Mouse (Mus musculus): Measurements from ENCODE around the gene Mnat1. TPM values are rescaled to one million over a fixed set of nuclear protein-coding genes. Genes with fewer than 3 reads are reported as not detected.
"Not testable (repeated sequence)": the region's sequence is repeated elsewhere in the genome, so short reads cannot be mapped to it uniquely, and the experiment has no call there.

Mnat1 gene
- polyA plus RNA-seq, 1 experiment from 2014 or later: 26.7 TPM

- H3K9me3 ChIP-seq (replicated peaks; ENCODE audit: control insufficient read depth, low read length): no peaks in the 10 kb centered on the region
- WGBS: under 1% methylated on average over 64 of the region's 71 CpGs
- H3K4me3 ChIP-seq (ENCODE audit: low read depth, low read length): peak overlapping the region; percentile 66
- peak overlapping the region; percentile 98 for H3K4me2 ChIP-seq (ENCODE audit: low read length)
- peak; percentile 58 for DNase-seq (ENCODE audit: low spot score)
- H3K4me1 ChIP-seq (ENCODE audit: control insufficient read depth, insufficient read depth, low read length): peaks cover 12% of the 10 kb centered on the region
- peaks cover 14% of the 10 kb centered on the region for H3K27me3 ChIP-seq (replicated peaks; ENCODE audit: control insufficient read depth, insufficient read depth, low read length)
- H3K27ac ChIP-seq (ENCODE audit: low read depth, low read length): no peak overlapping the region
- peak; percentile 64 for ATAC-seq
- no peaks in the 10 kb centered on the region for H3K36me3 ChIP-seq (ENCODE audit: control insufficient read depth, insufficient read depth, low read length)
- peak overlapping the region; percentile 74 for H3K9ac ChIP-seq (ENCODE audit: low read length)
Measured at GRCm38 (mm10) chr12:73112326-73113087, 11.0 kb upstream of the Mnat1 start.

GRCm38 (mm10) chr12:73113196-73113595 lies 10.3 kb upstream of the Mnat1 start, which contains the start of gene Six4:
Gene Six4, minus strand, starts transcription at chr12:73113456.
- Histone ChIP-seq H3K9ac (ENCODE audit: low read length) (peak within 1 kb of the TSS; percentile 74), H3K4me3 (ENCODE audit: low read depth, low read length) (peak within 1 kb of the TSS; percentile 66), H3K36me3 (ENCODE audit: control insufficient read depth, insufficient read depth, low read length) (no peaks in the 10 kb centered on the region), H3K27ac (ENCODE audit: low read depth, low read length) (no peak within 1 kb of the TSS), H3K9me3 (replicated peaks; ENCODE audit: control insufficient read depth, low read length) (no peaks in the 10 kb centered on the region), H3K4me2 (ENCODE audit: low read length) (peak within 1 kb of the TSS; percentile 98), H3K27me3 (replicated peaks; ENCODE audit: control insufficient read depth, insufficient read depth, low read length) (peaks cover 14% of the 10 kb centered on the region), H3K4me1 (ENCODE audit: control insufficient read depth, insufficient read depth, low read length) (peaks cover 12% of the 10 kb centered on the region)
- ATAC-seq (peak; percentile 86), DNase-seq (ENCODE audit: low spot score) (peak; percentile 71)
- under 1% methylated on average over 19 of the region's 20 CpGs for WGBS

GRCm38 (mm10) chr12:73125250-73125649 lies 1.7 kb downstream of the Mnat1 start:
- Histone ChIP-seq H3K4me3 (ENCODE audit: low read depth, low read length) (no peak overlapping the region), H3K27ac (ENCODE audit: low read depth, low read length) (no peak overlapping the region), H3K4me1 (ENCODE audit: control insufficient read depth, insufficient read depth, low read length) (peaks cover 7% of the 10 kb centered on the region), H3K9ac (ENCODE audit: low read length) (no peak overlapping the region), H3K4me2 (ENCODE audit: low read length) (no peak overlapping the region), H3K27me3 (replicated peaks; ENCODE audit: control insufficient read depth, insufficient read depth, low read length) (no peaks in the 10 kb centered on the region), H3K36me3 (ENCODE audit: control insufficient read depth, insufficient read depth, low read length) (no peaks in the 10 kb centered on the region), H3K9me3 (replicated peaks; ENCODE audit: control insufficient read depth, low read length) (no peaks in the 10 kb centered on the region)
- ATAC-seq: no peak
- WGBS: 75% methylated on average over 4 of the region's 4 CpGs
- no peak for DNase-seq (ENCODE audit: low spot score)

GRCm38 (mm10) chr12:73140732-73141131 lies 17.2 kb downstream of the Mnat1 start:
- Histone ChIP-seq H3K9ac (ENCODE audit: low read length) (no peak overlapping the region), H3K4me3 (ENCODE audit: low read depth, low read length) (no peak overlapping the region), H3K4me1 (ENCODE audit: control insufficient read depth, insufficient read depth, low read length) (no peaks in the 10 kb centered on the region), H3K9me3 (replicated peaks; ENCODE audit: control insufficient read depth, low read length) (no peaks in the 10 kb centered on the region), H3K4me2 (ENCODE audit: low read length) (no peak overlapping the region), H3K27me3 (replicated peaks; ENCODE audit: control insufficient read depth, insufficient read depth, low read length) (no peaks in the 10 kb centered on the region), H3K36me3 (ENCODE audit: control insufficient read depth, insufficient read depth, low read length) (no peaks in the 10 kb centered on the region), H3K27ac (ENCODE audit: low read depth, low read length) (no peak overlapping the region)
- DNase-seq (ENCODE audit: low spot score) (no peak), ATAC-seq (no peak)
- WGBS: 91% methylated on average over 3 of the region's 3 CpGs

- DNase-seq (ENCODE audit: low spot score): no peak
- Histone ChIP-seq H3K9ac (ENCODE audit: low read length) (no peak overlapping the region), H3K4me1 (ENCODE audit: control insufficient read depth, insufficient read depth, low read length) (no peaks in the 10 kb centered on the region), H3K36me3 (ENCODE audit: control insufficient read depth, insufficient read depth, low read length) (no peaks in the 10 kb centered on the region), H3K27me3 (replicated peaks; ENCODE audit: control insufficient read depth, insufficient read depth, low read length) (no peaks in the 10 kb centered on the region), H3K27ac (ENCODE audit: low read depth, low read length) (no peak overlapping the region), H3K4me2 (ENCODE audit: low read length) (no peak overlapping the region), H3K4me3 (ENCODE audit: low read depth, low read length) (no peak overlapping the region), H3K9me3 (replicated peaks; ENCODE audit: control insufficient read depth, low read length) (no peaks in the 10 kb centered on the region)
- 69% methylated on average over 3 of the region's 3 CpGs for WGBS
- no peak for ATAC-seq
Measured at GRCm38 (mm10) chr12:73147236-73147635, 23.7 kb downstream of the Mnat1 start.

GRCm38 (mm10) chr12:73151038-73151437 lies 27.5 kb downstream of the Mnat1 start:
- ATAC-seq; H3K9ac ChIP-seq (ENCODE audit: low read length); H3K36me3 ChIP-seq (ENCODE audit: control insufficient read depth, insufficient read depth, low read length); H3K4me3 ChIP-seq (ENCODE audit: low read depth, low read length); DNase-seq (ENCODE audit: low spot score); H3K27ac ChIP-seq (ENCODE audit: low read depth, low read length); H3K9me3 ChIP-seq (replicated peaks; ENCODE audit: control insufficient read depth, low read length); H3K27me3 ChIP-seq (replicated peaks; ENCODE audit: control insufficient read depth, insufficient read depth, low read length); H3K4me2 ChIP-seq (ENCODE audit: low read length); H3K4me1 ChIP-seq (ENCODE audit: control insufficient read depth, insufficient read depth, low read length): not testable (repeated sequence)
- WGBS: 95% methylated on average over 5 of the region's 5 CpGs

GRCm38 (mm10) chr12:73154150-73154549 lies 30.6 kb downstream of the Mnat1 start:
- 90% methylated on average over 4 of the region's 4 CpGs for WGBS
- ATAC-seq: no peak
- no peak overlapping the region for H3K4me3 ChIP-seq (ENCODE audit: low read depth, low read length)

GRCm38 (mm10) chr12:73160341-73160740 lies 36.8 kb downstream of the Mnat1 start:
- Histone ChIP-seq H3K4me3 (ENCODE audit: low read depth, low read length) (no peak overlapping the region), H3K36me3 (ENCODE audit: control insufficient read depth, insufficient read depth, low read length) (no peaks in the 10 kb centered on the region), H3K27me3 (replicated peaks; ENCODE audit: control insufficient read depth, insufficient read depth, low read length) (no peaks in the 10 kb centered on the region), H3K27ac (ENCODE audit: low read depth, low read length) (no peak overlapping the region), H3K4me2 (ENCODE audit: low read length) (no peak overlapping the region), H3K4me1 (ENCODE audit: control insufficient read depth, insufficient read depth, low read length) (no peaks in the 10 kb centered on the region), H3K9me3 (replicated peaks; ENCODE audit: control insufficient read depth, low read length) (no peaks in the 10 kb centered on the region), H3K9ac (ENCODE audit: low read length) (no peak overlapping the region)
- DNase-seq (ENCODE audit: low spot score): peak; percentile 32
- 50% methylated on average over 4 of the region's 4 CpGs for WGBS
- no peak for ATAC-seq

More at GRCm38 (mm10) chr12:73154150-73154549, 30.6 kb downstream of the Mnat1 start:
- H3K27me3 ChIP-seq (replicated peaks; ENCODE audit: control insufficient read depth, insufficient read depth, low read length): no peaks in the 10 kb centered on the region
- H3K36me3 ChIP-seq (ENCODE audit: control insufficient read depth, insufficient read depth, low read length): no peaks in the 10 kb centered on the region
- no peak overlapping the region for H3K9ac ChIP-seq (ENCODE audit: low read length)
- H3K4me1 ChIP-seq (ENCODE audit: control insufficient read depth, insufficient read depth, low read length): no peaks in the 10 kb centered on the region
- no peak overlapping the region for H3K4me2 ChIP-seq (ENCODE audit: low read length)
- H3K9me3 ChIP-seq (replicated peaks; ENCODE audit: control insufficient read depth, low read length): no peaks in the 10 kb centered on the region
- no peak for DNase-seq (ENCODE audit: low spot score)
- no peak overlapping the region for H3K27ac ChIP-seq (ENCODE audit: low read depth, low read length)

- Histone ChIP-seq H3K9ac (ENCODE audit: low read length) (no peak overlapping the region), H3K27ac (ENCODE audit: low read depth, low read length) (no peak overlapping the region), H3K27me3 (replicated peaks; ENCODE audit: control insufficient read depth, insufficient read depth, low read length) (no peaks in the 10 kb centered on the region), H3K36me3 (ENCODE audit: control insufficient read depth, insufficient read depth, low read length) (no peaks in the 10 kb centered on the region), H3K4me1 (ENCODE audit: control insufficient read depth, insufficient read depth, low read length) (no peaks in the 10 kb centered on the region), H3K4me3 (ENCODE audit: low read depth, low read length) (no peak overlapping the region), H3K9me3 (replicated peaks; ENCODE audit: control insufficient read depth, low read length) (no peaks in the 10 kb centered on the region), H3K4me2 (ENCODE audit: low read length) (no peak overlapping the region)
- WGBS: 41% methylated on average over 13 of the region's 13 CpGs
- ATAC-seq: no peak
- peak; percentile 31 for DNase-seq (ENCODE audit: low spot score)
Measured at GRCm38 (mm10) chr12:73162408-73163181, 39.1 kb downstream of the Mnat1 start.
